Mouse (Mus musculus) gastrocnemius, adult 18-20 months (tissue): Measurements from ENCODE around the gene Them5. TPM values are rescaled to one million over a fixed set of nuclear protein-coding genes. Genes with fewer than 3 reads are reported as not detected.

Source experiments
- DNase-seq: peaks from one replicate; pipeline ENCODE4 v3.0.0; 2021; ENCODE audit warnings: low spot score
- total RNA-seq, 2 experiments: library from RNA; stranded (reverse); gene quantifications; 2 replicates each; pipeline ENCODE4 v1.2.3; 2021

Gene Them5
- total RNA-seq, 2 experiments from 2014 or later: not detected

- peak; percentile 14 for DNase-seq
Measured at GRCm38 (mm10) chr3:94372038-94372437, 30.1 kb downstream of the Them5 start.

DNA sequence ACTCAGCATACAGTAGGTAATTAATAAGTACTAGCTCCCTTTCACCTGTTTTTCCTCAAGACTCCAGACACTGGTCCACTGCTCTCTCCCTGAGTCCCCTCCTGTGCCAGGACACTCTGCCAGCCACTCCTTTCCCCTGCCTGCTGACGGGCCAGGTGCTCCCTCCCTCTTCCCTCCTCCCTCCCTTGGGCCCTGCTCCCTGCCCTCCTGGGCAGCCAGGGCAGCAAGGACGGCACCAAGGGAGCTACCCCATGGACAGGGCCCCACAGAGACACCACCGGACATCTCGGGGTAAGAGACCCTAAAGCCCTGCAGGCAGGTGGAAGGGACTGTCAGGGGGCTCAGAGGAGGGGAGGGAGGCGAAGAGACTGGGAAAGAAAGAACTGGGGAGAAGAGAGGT is 30.7 kb downstream of the Them5 start, which contains the start of gene Rorc:
Gene Rorc (plus strand): TSS at position 154 of the 400 bp plus-strand sequence.
- peak; percentile 76 for DNase-seq

DNA sequence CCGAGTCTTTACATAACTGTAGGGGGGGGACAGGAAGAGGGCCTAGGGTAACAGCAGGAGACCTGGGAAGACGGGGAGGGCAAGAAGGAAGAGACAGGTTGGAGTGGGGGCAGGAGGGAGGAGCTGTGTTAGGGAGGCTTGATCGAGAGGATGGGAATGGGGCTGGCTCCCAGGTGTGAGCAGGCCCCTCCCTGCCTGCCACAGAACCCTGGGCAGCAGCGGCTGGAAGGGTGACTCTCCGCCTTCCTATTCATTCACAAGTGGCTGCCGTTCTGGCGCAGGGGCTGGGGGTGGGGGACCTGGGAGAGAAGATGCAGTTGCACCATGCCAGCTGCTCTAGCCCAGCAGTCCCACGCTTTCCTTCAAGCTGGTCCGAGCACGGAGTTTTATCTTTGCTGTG is 31.2 kb downstream of the Them5 start:
- DNase-seq: peak; percentile 19

GRCm38 (mm10) chr3:94373597-94374011 is 31.7 kb downstream of the Them5 start:
- peak; percentile 81 for DNase-seq

DNA sequence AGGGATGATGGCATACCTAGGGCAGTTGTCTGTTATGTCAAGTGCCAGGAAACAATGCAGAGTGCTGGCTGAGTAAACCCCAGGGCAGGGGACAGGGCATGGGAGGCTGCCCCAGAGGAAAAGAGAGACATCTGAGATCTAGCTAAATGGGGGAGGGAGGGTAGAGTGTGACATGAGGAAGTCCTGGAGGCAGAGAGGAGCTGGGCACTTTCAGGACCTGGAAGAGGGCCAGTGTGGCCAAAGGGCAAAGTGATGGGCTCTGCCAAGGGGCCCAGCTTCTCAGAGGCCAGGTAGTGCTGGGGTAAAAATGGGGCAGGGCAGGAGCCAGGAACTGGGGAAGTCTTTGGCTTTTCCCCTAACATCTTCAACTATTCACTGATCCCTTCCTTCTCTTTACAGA is 32.7 kb downstream of the Them5 start:
- peak; percentile 47 for DNase-seq

- DNase-seq: no peak
Measured at GRCm38 (mm10) chr3:94375146-94375545, 33.2 kb downstream of the Them5 start.

DNA sequence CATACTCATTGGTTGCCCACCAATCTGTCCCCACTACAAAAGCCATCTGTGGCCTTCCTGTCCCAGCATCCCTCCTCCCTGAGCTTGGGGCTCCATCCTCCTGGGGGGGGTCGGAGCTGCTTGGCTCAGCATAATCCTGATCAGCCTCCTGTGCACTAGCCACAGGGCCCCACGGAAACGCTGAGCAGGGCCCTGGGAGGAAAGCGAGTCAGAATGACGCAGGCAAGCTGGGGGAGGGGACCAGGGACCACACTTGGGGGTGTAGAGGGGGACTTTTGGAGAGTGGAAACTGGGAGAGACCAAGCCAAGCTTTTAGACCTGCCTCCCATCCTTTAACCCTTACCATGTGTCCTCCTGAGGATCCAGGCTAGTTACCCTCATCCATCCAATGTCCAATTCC is 34.0 kb downstream of the Them5 start:
- DNase-seq: no peak

DNA sequence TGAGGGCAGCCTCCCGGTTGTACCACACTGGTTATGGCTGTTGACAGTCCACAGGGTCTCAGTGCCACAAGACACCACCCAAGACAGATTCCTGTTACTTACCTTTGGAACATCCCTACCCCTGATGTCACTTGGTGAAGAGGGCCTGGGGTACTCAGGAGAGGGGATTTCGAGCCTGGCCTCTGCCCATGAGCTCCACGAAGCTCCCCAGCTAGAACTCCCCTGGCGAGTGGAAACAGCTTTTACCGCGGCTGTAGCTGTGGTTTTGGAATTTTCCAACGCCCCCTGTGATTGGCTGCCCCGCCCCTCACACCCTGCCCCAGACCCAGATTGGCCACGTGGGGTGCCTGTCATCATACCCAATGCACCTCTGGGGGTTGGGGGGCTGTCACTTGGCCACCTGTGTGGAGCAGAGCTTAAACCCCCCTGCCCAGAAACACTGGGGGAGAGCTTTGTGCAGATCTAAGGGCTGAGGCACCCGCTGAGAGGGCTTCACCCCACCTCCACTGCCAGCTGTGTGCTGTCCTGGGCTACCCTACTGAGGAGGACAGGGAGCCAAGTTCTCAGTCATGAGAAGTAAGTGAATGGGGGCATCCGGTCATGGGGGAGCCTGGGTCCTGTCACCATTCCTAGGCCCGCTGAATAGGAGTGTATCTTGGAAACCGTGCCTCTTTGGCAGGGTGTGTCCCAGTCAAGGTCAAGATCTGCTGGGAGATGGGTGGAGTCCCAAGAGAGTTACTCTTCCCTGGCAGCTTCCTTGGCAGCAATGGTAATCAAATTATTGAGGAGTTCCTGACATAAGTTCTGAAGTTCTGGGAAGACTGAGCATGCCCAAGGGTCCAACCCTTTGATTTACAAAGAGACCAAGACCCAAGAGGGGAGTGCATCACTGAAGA is 35.4 kb downstream of the Them5 start:
- DNase-seq: no peak

DNA sequence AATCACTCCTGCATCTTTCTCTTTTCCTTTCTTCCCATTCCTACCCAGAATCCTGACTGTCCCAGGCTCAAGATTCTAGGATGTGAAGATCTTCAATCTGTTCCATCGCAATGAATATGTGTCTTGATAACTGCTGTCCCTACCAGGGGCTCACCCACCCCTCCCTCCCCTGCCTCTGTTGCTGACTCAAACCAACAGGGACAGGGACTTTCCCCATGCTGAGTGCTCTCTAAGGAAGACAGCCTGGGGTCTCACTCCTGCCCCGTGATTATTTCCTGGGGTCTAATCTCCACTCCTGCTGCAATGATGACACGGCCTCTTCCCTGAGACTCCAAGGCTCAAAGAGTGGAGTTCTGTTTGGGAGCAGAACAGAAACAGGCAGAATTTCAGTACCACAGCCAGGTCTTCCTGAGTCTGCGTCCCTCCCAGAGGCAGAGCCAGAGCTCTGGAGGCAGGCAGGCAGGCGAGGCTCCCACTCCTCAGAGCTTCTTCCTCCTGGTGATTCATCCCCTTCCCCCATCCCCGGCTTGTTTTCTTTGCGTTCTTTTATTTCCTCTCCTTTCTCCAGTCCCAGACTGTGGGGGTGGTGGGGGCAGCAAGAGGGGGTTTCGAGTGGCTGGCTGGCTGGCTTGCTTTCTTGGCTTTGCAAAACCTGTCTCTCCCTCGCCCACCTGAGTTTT is 38.1 kb downstream of the Them5 start:
- DNase-seq: no peak

DNA sequence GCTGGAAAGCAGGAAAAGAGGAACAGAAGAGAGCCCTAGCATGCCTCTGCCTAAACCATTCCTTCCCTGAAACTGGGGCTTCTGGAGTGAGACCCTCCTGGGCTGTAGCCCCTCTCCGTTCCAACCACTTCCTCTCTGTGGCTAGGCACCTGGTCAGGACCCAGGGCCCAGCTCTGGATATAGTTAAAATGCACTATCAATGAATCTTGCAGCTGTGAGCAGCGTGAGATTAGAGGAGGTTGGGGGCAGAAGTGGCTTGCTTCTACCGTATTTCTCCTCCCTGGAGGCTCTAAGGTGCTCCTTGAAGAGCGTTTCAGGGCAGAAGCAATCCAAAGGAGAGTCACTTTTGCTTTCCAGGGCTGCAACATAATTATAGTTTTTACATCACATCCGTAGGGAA is 40.4 kb downstream of the Them5 start:
- no peak for DNase-seq

DNA sequence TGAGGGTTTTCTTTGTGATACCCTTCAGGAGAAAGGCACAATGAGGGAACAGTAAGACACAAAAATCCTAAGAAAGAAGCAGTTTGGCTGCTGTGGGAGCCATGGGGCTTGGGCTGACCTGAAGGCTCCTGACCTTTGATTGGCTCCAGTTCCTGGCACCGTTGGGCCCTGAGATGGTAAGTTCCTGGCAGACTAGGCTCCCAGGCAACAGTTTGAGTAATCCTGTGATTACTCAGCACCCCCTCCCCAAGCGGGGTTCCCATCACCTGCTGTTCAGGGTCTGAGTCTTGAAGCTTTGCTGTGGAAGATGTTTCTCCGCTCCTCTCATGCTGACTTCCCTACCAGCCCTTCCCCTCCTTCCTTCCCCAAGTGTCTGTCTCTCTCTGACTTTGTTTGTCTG is 41.6 kb downstream of the Them5 start:
- no peak for DNase-seq

DNA sequence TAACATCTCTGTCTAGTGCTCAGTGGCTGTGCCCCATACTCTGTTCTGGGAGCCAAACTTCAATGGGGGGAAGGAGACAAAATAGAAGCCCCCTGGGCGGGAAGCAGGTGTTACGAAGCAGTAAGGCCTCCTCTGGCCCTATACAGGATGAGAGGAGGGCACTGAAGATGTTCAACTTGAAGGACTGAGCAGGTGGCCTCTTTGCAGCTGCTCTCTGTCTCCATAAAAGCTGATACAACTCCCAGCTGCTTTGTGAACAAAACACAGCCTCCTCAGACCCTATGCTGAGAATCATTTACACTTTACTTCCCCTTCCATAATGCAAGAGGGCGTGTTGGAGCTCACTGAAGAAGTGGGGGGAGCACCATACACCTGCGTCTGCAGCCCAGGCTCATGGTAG is 44.8 kb downstream of the Them5 start:
- no peak for DNase-seq

- DNase-seq: no peak
Measured at GRCm38 (mm10) chr3:94387391-94387790, 45.5 kb downstream of the Them5 start.

DNA sequence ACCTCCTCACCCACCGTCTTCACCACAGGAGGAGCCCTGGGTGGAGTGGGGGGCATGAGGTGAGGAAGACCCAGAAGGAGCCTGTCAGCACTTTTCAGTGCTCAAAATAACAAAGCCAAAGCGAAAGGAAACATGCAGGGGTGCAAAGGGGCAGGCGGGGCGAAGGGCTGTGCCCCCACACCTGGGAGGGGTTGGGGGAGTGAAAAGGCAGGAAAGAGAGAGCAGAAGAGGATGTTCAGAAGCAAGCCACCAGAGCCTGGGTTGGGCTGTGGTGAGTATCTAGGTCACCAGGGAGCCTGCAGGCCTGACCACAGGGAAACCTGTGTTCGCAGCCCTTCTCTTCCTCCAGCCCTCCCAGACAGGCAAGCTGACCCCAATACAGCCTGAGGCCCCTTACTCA is 46.1 kb downstream of the Them5 start:
- DNase-seq: no peak

DNA sequence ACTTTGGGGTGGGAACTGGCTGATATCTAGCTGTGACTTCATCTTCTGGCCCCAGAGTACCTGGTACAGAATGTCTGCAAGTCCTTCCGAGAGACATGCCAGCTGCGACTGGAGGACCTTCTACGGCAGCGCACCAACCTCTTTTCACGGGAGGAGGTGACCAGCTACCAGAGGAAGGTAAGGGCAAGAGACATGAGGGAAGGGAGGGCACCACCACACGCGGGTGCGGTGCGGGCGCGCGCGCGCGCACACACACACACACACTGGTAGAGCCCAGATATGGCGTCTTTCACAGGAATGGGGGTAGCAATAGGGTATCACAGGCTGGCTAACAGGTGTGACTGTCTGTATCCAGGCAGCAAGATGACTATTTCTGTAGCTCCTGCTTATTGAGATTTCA is 47.5 kb downstream of the Them5 start:
- no peak for DNase-seq

- DNase-seq: no peak
Measured at GRCm38 (mm10) chr3:94391001-94391400, 49.1 kb downstream of the Them5 start.

DNA sequence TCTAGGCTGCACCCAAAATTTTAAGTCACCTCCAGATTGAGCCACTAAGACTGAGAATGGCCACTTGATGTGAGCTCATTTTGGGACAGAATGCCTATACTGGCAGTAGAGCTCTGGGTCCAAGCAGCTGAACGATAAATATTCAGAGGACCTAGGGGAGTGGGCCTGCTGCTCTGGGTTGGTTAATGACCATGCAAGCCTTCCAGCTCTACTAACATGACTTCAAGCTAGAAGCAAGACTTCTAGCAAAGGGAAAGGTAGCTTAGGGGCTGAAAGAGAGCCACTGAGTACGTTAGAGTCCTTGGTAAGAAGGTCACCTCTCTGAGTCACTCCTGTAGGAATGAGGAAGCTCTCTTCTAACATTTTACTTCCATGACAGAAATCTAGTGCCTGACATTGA is 50.2 kb downstream of the Them5 start:
- DNase-seq: no peak

DNA sequence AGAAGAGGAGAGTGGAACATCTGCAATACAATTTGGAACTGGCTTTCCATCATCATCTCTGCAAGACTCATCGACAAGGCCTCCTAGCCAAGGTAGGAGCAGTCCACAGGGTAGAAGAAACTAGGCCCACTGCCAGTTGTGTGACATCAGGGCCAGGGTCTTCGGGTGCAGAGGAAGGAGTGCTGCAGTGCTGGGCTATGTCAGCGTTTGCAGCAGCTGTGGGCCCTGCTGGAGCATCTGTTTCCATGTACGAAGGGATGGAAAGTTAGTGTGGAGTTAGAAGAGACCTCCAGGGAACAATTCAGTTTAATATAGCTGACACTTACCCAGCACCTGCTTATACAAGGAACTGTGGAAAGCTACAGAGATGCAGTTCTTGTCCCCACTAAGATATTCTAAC is 51.1 kb downstream of the Them5 start:
- DNase-seq: no peak

DNA sequence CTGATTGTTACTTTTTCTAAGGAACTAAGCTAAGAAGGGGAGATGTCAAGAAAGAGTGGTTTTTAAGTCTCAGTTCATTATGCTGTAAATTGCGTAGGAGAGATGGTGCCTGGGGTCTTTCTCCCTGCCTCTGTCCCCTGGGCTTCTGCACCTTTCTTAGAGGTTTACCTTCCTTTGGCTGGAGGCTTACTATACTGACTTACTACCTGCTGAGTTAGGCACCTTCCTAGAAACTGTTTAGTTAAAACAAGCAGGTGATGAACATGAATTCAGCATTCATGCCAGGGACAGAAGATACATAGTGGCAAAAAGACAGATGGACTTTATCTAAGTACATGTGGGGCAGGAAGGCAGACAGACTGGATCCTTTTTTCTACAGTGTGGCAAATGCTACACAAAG is 54.4 kb downstream of the Them5 start:
- DNase-seq: no peak

DNA sequence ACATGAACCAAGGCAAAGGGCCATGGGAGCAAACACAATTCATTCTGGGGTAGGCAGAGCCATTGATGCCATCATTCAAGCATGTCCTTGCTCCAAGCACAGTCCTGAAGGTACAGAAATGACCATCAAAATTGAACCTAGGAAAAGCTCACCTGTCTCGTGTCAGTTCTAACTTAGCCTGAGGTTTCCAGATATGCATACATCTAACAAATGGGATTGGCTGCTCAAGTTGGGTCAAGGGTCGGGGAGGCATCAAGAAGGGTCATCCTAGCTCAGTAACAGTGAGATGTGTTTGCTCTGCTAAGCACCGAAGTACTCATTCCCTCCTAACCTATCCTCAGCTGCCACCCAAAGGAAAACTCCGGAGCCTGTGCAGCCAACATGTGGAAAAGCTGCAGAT is 55.0 kb downstream of the Them5 start:
- no peak for DNase-seq
